In genomic region chr2:170526513-170526912, GRCm38 (mm10) we compare ENCODE assay signal across 18 mouse cellular contexts. TPM values are rescaled to one million over a fixed set of nuclear protein-coding genes. Genes with fewer than 3 reads are reported as not detected.
DNase-seq lines count a peak whose midpoint lies in the region; ATAC-seq and TF ChIP-seq lines count a peak whose summit lies in the region.
"Had no signal": no experiment of that assay in that cellular context is flagged by ENCODE, and none has a peak within 500 bp of the region (broad histone marks: within the 10 kb centered on the region; RNA-seq: fewer than 3 reads in every experiment).

No protein-coding gene starts in this region.

- 53% methylated on average over 8 of the region's 8 CpGs for WGBS in heart, embryonic 14.5 days
- 46% methylated on average over 8 of the region's 8 CpGs for WGBS in heart, adult 2 months
- WGBS in lung, adult 2 months = 65% methylated on average over 8 of the region's 8 CpGs
- 71% methylated on average over 8 of the region's 8 CpGs for WGBS in stomach, postnatal 0 days

- no peak overlapping the region for H3K27ac ChIP-seq in heart, embryonic 14.5 days (replicated peaks in 1 of 2; ENCODE audit: control insufficient read depth in 1 of 2, insufficient read depth in 1 of 2, low read depth in 2 of 2, low read length in 2 of 2)
- no peak overlapping the region for H3K27ac ChIP-seq in heart, adult 2 months
- no peak overlapping the region for H3K27ac ChIP-seq in stomach, postnatal 0 days (replicated peaks)
- H3K27ac ChIP-seq: forebrain, embryonic 10.5 days; heart, embryonic 10.5 days; hindbrain, embryonic 14.5 days; limb, embryonic 10.5 days; midbrain, embryonic 12.5 days had no signal

- 0 out of 2 replicates have a peak, but pooled peaks have one; percentile 61 for ATAC-seq in heart, embryonic 14.5 days (ENCODE audit: insufficient number of reproducible peaks, insufficient read depth, low FRiP score, low read depth)
- ATAC-seq in stomach, postnatal 0 days (ENCODE audit: low FRiP score, low TSS enrichment) = peak; percentile 98
- ATAC-seq: intestine, postnatal 0 days had no signal

- no peak for TF ChIP-seq EP300 in heart, adult 2 months (IDR thresholded peaks at IDR 0.05; ENCODE audit: insufficient read depth, low read depth, low read length)
- no peak for TF ChIP-seq EP300 in stomach, postnatal 0 days (optimal IDR thresholded peaks at IDR 0.05)

- no peaks in the 10 kb centered on the region for H3K27me3 ChIP-seq in heart, embryonic 14.5 days (ENCODE audit: control insufficient read depth, insufficient read depth, low read length)
- H3K27me3 ChIP-seq in heart, adult 2 months (ENCODE audit: control insufficient read depth, insufficient read depth, low read length) = no peaks in the 10 kb centered on the region
- no peaks in the 10 kb centered on the region for H3K27me3 ChIP-seq in stomach, postnatal 0 days (ENCODE audit: control insufficient read depth, insufficient read depth, low read length)
- H3K27me3 ChIP-seq: midbrain, embryonic 12.5 days had no signal

- no peak overlapping the region for H3K9ac ChIP-seq in heart, embryonic 14.5 days (ENCODE audit: low read length)
- no peak overlapping the region for H3K9ac ChIP-seq in heart, adult 2 months (ENCODE audit: low read depth, low read length)
- no peak overlapping the region for H3K9ac ChIP-seq in stomach, postnatal 0 days (ENCODE audit: low read length)
- H3K9ac ChIP-seq: hindbrain, embryonic 14.5 days; midbrain, embryonic 12.5 days had no signal

- DNase-seq in heart, adult 2 months = no peak
- DNase-seq in urinary bladder, postnatal 14 days (ENCODE audit: low spot score) = peak; percentile 68
- DNase-seq in urinary bladder, adult 2 months (ENCODE audit: low spot score) = no peak
- DNase-seq in lung, adult 2 months = peak; percentile 15
- DNase-seq in stomach, postnatal 0 days (ENCODE audit: low spot score) = peak; percentile 76
- no peak for DNase-seq in right cerebral cortex, postnatal 36 days (ENCODE audit: low spot score in 2 of 2)
- no peak for DNase-seq in B cell, adult 2 months
- DNase-seq: adrenal gland, adult 8-10 months; cerebellum, adult 9-11 months; right cerebral cortex, postnatal 25 days had no signal

- no peaks in the 10 kb centered on the region for H3K79me2 ChIP-seq in heart, adult 2 months (replicated peaks; ENCODE audit: control insufficient read depth, insufficient read depth, low read length)

- H3K4me1 ChIP-seq in heart, embryonic 14.5 days (ENCODE audit: control insufficient read depth in 2 of 2, insufficient read depth in 2 of 2, low read length in 2 of 2) = 0 out of 4 replicates have a peak, but pooled peaks cover 0 to 5% of the 10 kb centered on the region in 2 experiments
- H3K4me1 ChIP-seq in heart, adult 2 months (ENCODE audit: control insufficient read depth, insufficient read depth, low read length) = no peaks in the 10 kb centered on the region
- no peaks in the 10 kb centered on the region for H3K4me1 ChIP-seq in lung, adult 2 months (ENCODE audit: control insufficient read depth, insufficient read depth, low read length)
- no peaks in the 10 kb centered on the region for H3K4me1 ChIP-seq in stomach, postnatal 0 days (replicated peaks; ENCODE audit: control insufficient read depth, insufficient read depth)
- H3K4me1 ChIP-seq: forebrain, embryonic 10.5 days; heart, embryonic 10.5 days had no signal

- H3K9me3 ChIP-seq in heart, embryonic 14.5 days (ENCODE audit: control insufficient read depth, low read length) = no peaks in the 10 kb centered on the region
- no peaks in the 10 kb centered on the region for H3K9me3 ChIP-seq in stomach, postnatal 0 days (ENCODE audit: control insufficient read depth, low read length)
- H3K9me3 ChIP-seq: forebrain, embryonic 10.5 days; heart, embryonic 10.5 days; limb, embryonic 10.5 days; midbrain, embryonic 12.5 days had no signal

- H3K4me2 ChIP-seq in heart, embryonic 14.5 days (ENCODE audit: low read length) = no peak overlapping the region
- H3K4me2 ChIP-seq in stomach, postnatal 0 days (replicated peaks; ENCODE audit: low read depth) = no peak overlapping the region
- H3K4me2 ChIP-seq: hindbrain, embryonic 14.5 days; midbrain, embryonic 12.5 days had no signal

- no peak for TF ChIP-seq POLR2A in heart, adult 2 months (IDR thresholded peaks at IDR 0.05; ENCODE audit: insufficient read depth, low read depth, low read length)
- no peak for TF ChIP-seq POLR2A in lung, adult 2 months (IDR thresholded peaks at IDR 0.05; ENCODE audit: borderline replicate concordance, extremely low read depth, low read depth, low read length)

- no peak for TF ChIP-seq CTCF in heart, adult 2 months (IDR thresholded peaks at IDR 0.05)
- no peak for TF ChIP-seq CTCF in lung, adult 2 months (IDR thresholded peaks at IDR 0.05; ENCODE audit: insufficient read depth, low read length)
- TF ChIP-seq CTCF in stomach, postnatal 0 days (IDR thresholded peaks at IDR 0.05; ENCODE audit: low read depth) = no peak

- no peaks in the 10 kb centered on the region for H3K36me3 ChIP-seq in heart, embryonic 14.5 days (ENCODE audit: control insufficient read depth, insufficient read depth, low read length)
- no peaks in the 10 kb centered on the region for H3K36me3 ChIP-seq in heart, adult 2 months (ENCODE audit: control insufficient read depth, insufficient read depth, low read length)
- H3K36me3 ChIP-seq in stomach, postnatal 0 days (ENCODE audit: control insufficient read depth, insufficient read depth, low read length) = no peaks in the 10 kb centered on the region
- H3K36me3 ChIP-seq: forebrain, embryonic 10.5 days; heart, embryonic 10.5 days; limb, embryonic 10.5 days; midbrain, embryonic 12.5 days had no signal

- no peak overlapping the region for H3K4me3 ChIP-seq in heart, embryonic 14.5 days (ENCODE audit: control insufficient read depth in 1 of 2, insufficient read depth in 1 of 2, low read depth in 1 of 2, low read length in 2 of 2)
- H3K4me3 ChIP-seq in heart, adult 2 months = no peak overlapping the region
- H3K4me3 ChIP-seq in lung, adult 2 months (replicated peaks; ENCODE audit: extremely low read depth, low read depth, low read length) = no peak overlapping the region
- H3K4me3 ChIP-seq in stomach, postnatal 0 days (ENCODE audit: low read depth, low read length) = no peak overlapping the region
- H3K4me3 ChIP-seq: forebrain, embryonic 10.5 days; heart, embryonic 10.5 days; limb, embryonic 10.5 days; midbrain, embryonic 12.5 days had no signal

- intact Hi-C loops in heart, adult 2 months (cut with DNase I) = no loop called here

RNA-seq across cellular contexts. Expression of gene Cyp24a1, which starts 29.6 kb away (rescaled TPM):
- polyA plus RNA-seq in heart, embryonic 14.5 days (2014; fragmentation: Nextera tagmentation; extraction: Ambion mirVana) = not detected in 2 replicates
- total RNA-seq in heart, adult 2 months (2021) = not detected
- polyA plus RNA-seq in heart, adult 2 months (2012; rRNA removed) = not detected in 2 replicates
- polyA plus RNA-seq in urinary bladder, adult 2 months (2012; rRNA removed) = not detected in 2 replicates
- polyA plus RNA-seq in lung, adult 2 months (2012; rRNA removed) = not detected in 2 replicates
- not detected in 2 replicates for polyA plus RNA-seq in stomach, postnatal 0 days (2015; fragmentation: Nextera tagmentation; extraction: Ambion mirVana)
- total RNA-seq: adrenal gland, adult 8-10 months had no signal
- polyA plus RNA-seq: heart, embryonic 10.5 days; intestine, postnatal 0 days; limb, embryonic 10.5 days; liver, embryonic 16.5 days had no signal

RNA-seq across cellular contexts. Expression of gene Pfdn4, which starts 30.3 kb away (rescaled TPM):
- 48.1 and 49.1 TPM in 2 replicates for polyA plus RNA-seq in heart, embryonic 14.5 days (2014; fragmentation: Nextera tagmentation; extraction: Ambion mirVana)
- 10 to 100 TPM; 10.6 to 13.3 TPM for total RNA-seq in heart, adult 2 months (2021)
- polyA plus RNA-seq in heart, adult 2 months (2012; rRNA removed) = 3.6 and 7.9 TPM in 2 replicates
- polyA plus RNA-seq in urinary bladder, adult 2 months (2012; rRNA removed) = 24.3 and 31.9 TPM in 2 replicates
- 2.9 and 5.0 TPM in 2 replicates for polyA plus RNA-seq in lung, adult 2 months (2012; rRNA removed)
- 55.6 and 61.8 TPM in 2 replicates for polyA plus RNA-seq in stomach, postnatal 0 days (2015; fragmentation: Nextera tagmentation; extraction: Ambion mirVana)

Comparison
In these comparisons a context has a peak if more than half of its experiments do, and no peak if none do; other contexts are left out.
1. DNase-seq: peak in urinary bladder, postnatal 14 days (single experiment), lung, adult 2 months (single experiment) and stomach, postnatal 0 days (single experiment); none in heart, adult 2 months (0 of 2), urinary bladder, adult 2 months (single experiment), right cerebral cortex, postnatal 36 days (0 of 2) and B cell, adult 2 months (0 of 2).